Mouse (Mus musculus): Measurements from ENCODE around the gene Ankrd42. TPM values are rescaled to one million over a fixed set of nuclear protein-coding genes. Genes with fewer than 3 reads are reported as not detected.

The Ankrd42 gene
- total and polyA plus RNA-seq, 3 experiments: 1.1 to 1.4 TPM; not detected in 1

GRCm38 (mm10) chr7:92610830-92611229 is 26.1 kb downstream of the Ankrd42 start:
- no peak for DNase-seq (ENCODE audit: low read depth, low spot score)
- no peaks in the 10 kb centered on the region for H3K27me3 ChIP-seq (ENCODE audit: control insufficient read depth in 1 of 2, insufficient read depth in 2 of 2, low read length in 2 of 2)
- TF ChIP-seq EP300 (IDR thresholded peaks at IDR 0.05; ENCODE audit: low read depth in 1 of 2, low read length in 2 of 2): no peak
- no peak for TF ChIP-seq MYC (IDR thresholded peaks at IDR 0.05; ENCODE audit: low read depth, low read length)
- TF ChIP-seq CHD1 (IDR thresholded peaks at IDR 0.05; ENCODE audit: low read depth, low read length): no peak
- TF ChIP-seq CTCF (IDR thresholded peaks at IDR 0.05 in 2 of 3, conservative IDR thresholded peaks at IDR 0.05 in 1 of 3; ENCODE audit: control insufficient read depth in 1 of 3, insufficient read depth in 1 of 3, low read depth in 2 of 3, low read length in 3 of 3, poor library complexity in 1 of 3, severe bottlenecking in 1 of 3): no peak
- TF ChIP-seq MAZ (IDR thresholded peaks at IDR 0.05; ENCODE audit: low read depth, low read length): no peak
- TF ChIP-seq RCOR1 (IDR thresholded peaks at IDR 0.05; ENCODE audit: low read depth, low read length): no peak
- TF ChIP-seq USF2 (IDR thresholded peaks at IDR 0.05; ENCODE audit: borderline replicate concordance in 1 of 2, insufficient read depth in 1 of 2, low read depth in 1 of 2, low read length in 2 of 2): no peak
- TF ChIP-seq ZKSCAN1 (IDR thresholded peaks at IDR 0.05; ENCODE audit: low read depth, low read length): no peak
- TF ChIP-seq POLR2AphosphoS2 (IDR thresholded peaks at IDR 0.05; ENCODE audit: low read length): no peak
- no peaks in the 10 kb centered on the region for H3K36me3 ChIP-seq (ENCODE audit: control insufficient read depth in 1 of 2, insufficient read depth in 2 of 2, low read length in 2 of 2)
- no peaks in the 10 kb centered on the region for H3K9me3 ChIP-seq (replicated peaks; ENCODE audit: insufficient read depth, low read length)
- no peaks in the 10 kb centered on the region for H3K4me1 ChIP-seq (ENCODE audit: control insufficient read depth in 1 of 2, insufficient read depth in 2 of 2, low read length in 2 of 2)
- no peak overlapping the region for H3K27ac ChIP-seq (ENCODE audit: control insufficient read depth, low read depth, low read length)
- no peaks in the 10 kb centered on the region for H3K79me2 ChIP-seq (ENCODE audit: control insufficient read depth, insufficient read depth, low read length, poor library complexity)
- H3K9ac ChIP-seq (ENCODE audit: control insufficient read depth, low read depth, low read length, poor library complexity, severe bottlenecking): no peak overlapping the region
- H3K4me3 ChIP-seq (ENCODE audit: control insufficient read depth in 1 of 2, insufficient read depth in 1 of 2, low read depth in 2 of 2, low read length in 2 of 2): no peak overlapping the region

DNA sequence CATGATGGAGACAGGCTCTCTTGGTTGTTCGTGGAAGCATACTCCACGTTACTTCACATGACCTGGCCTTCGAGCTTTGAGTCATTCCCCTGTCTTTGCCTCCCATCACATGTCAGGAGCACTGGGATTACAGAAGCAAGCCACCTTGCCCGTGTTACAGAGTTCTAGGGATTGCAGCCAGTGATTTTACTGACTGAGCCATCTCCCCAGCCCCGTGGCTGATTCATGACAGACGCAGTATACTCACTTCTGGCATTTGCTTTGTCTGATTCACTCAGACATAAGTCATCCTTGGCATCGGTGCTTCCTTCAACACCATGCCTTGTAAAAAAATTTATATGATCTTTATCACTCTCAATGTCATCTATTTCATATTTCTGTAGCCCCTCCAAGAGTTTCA is 32.0 kb downstream of the Ankrd42 start:
- H3K4me3 ChIP-seq (ENCODE audit: control insufficient read depth in 1 of 2, insufficient read depth in 1 of 2, low read depth in 2 of 2, low read length in 2 of 2): no peak overlapping the region

DNA sequence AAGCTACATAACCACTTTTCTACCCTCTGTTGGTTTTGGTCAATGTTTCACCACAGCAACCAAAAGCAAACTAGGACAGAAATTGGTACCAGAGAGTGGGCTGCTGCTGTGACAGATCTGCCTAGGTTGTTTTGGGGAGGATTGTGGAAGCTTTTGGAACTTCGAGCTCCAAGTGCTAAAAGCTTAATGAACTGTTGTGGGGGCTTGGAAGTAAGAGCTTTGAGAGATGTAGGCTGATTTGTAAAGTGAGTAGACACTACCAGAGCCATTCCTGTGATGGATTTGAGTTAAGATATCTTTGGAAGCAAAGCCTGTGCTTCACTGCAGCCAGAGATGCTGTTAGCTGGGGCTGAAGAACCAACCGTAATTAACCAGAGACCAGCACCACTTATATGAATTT is 46.1 kb downstream of the Ankrd42 start:
- no peak for TF ChIP-seq EP300 (IDR thresholded peaks at IDR 0.05; ENCODE audit: low read depth in 1 of 2, low read length in 2 of 2)
- TF ChIP-seq MXI1 (IDR thresholded peaks at IDR 0.05; ENCODE audit: low read depth, low read length): no peak
- no peak for TF ChIP-seq NELFE (IDR thresholded peaks at IDR 0.05; ENCODE audit: low read depth, low read length)
- TF ChIP-seq ZMIZ1 (IDR thresholded peaks at IDR 0.05; ENCODE audit: low read depth, low read length): no peak
- TF ChIP-seq BHLHE40 (IDR thresholded peaks at IDR 0.05; ENCODE audit: borderline replicate concordance, low read depth, low read length): no peak
- TF ChIP-seq JUND (IDR thresholded peaks at IDR 0.05; ENCODE audit: low read depth, low read length): no peak
- no peak for TF ChIP-seq GATA1 (IDR thresholded peaks at IDR 0.05; ENCODE audit: low read depth, low read length)
- no peak for TF ChIP-seq ELF1 (IDR thresholded peaks at IDR 0.05; ENCODE audit: low read depth, low read length)
- TF ChIP-seq ETS1 (IDR thresholded peaks at IDR 0.05; ENCODE audit: low read depth, low read length): no peak
- no peak for TF ChIP-seq HCFC1 (IDR thresholded peaks at IDR 0.05; ENCODE audit: low read depth, low read length)
- TF ChIP-seq ZKSCAN1 (IDR thresholded peaks at IDR 0.05; ENCODE audit: low read depth, low read length): no peak
- TF ChIP-seq UBTF (IDR thresholded peaks at IDR 0.05; ENCODE audit: borderline replicate concordance, insufficient read depth, low read depth, low read length): no peak
- no peak for TF ChIP-seq ZNF384 (IDR thresholded peaks at IDR 0.05; ENCODE audit: low read depth, low read length)
- TF ChIP-seq GABPA (IDR thresholded peaks at IDR 0.05; ENCODE audit: low read depth, low read length): no peak
- no peak for TF ChIP-seq NRF1 (IDR thresholded peaks at IDR 0.05; ENCODE audit: insufficient read depth, low read depth, low read length, poor library complexity, severe bottlenecking)
- TF ChIP-seq SMC3 (IDR thresholded peaks at IDR 0.05; ENCODE audit: low read depth, low read length): no peak
- Histone ChIP-seq H3K27ac (ENCODE audit: control insufficient read depth, low read depth, low read length) (no peak overlapping the region), H3K4me1 (ENCODE audit: control insufficient read depth in 1 of 2, insufficient read depth in 2 of 2, low read length in 2 of 2) (no peaks in the 10 kb centered on the region), H3K9ac (ENCODE audit: control insufficient read depth, low read depth, low read length, poor library complexity, severe bottlenecking) (no peak overlapping the region), H3K27me3 (ENCODE audit: control insufficient read depth in 1 of 2, insufficient read depth in 2 of 2, low read length in 2 of 2) (no peaks in the 10 kb centered on the region), H3K36me3 (ENCODE audit: control insufficient read depth in 1 of 2, insufficient read depth in 2 of 2, low read length in 2 of 2) (no peaks in the 10 kb centered on the region), H3K79me2 (ENCODE audit: control insufficient read depth, insufficient read depth, low read length, poor library complexity) (no peaks in the 10 kb centered on the region), H3K9me3 (replicated peaks; ENCODE audit: insufficient read depth, low read length) (no peaks in the 10 kb centered on the region), H3K4me3 (ENCODE audit: control insufficient read depth in 1 of 2, insufficient read depth in 1 of 2, low read depth in 2 of 2, low read length in 2 of 2) (no peak overlapping the region)
- no peak for DNase-seq (ENCODE audit: low read depth, low spot score)

More for the DNA sequence above, 32.0 kb downstream of the Ankrd42 start:
- TF ChIP-seq NRF1 (IDR thresholded peaks at IDR 0.05; ENCODE audit: insufficient read depth, low read depth, low read length, poor library complexity, severe bottlenecking) (no peak), KAT2A (conservative IDR thresholded peaks at IDR 0.05; ENCODE audit: low read depth, low read length) (no peak), TCF12 (IDR thresholded peaks at IDR 0.05; ENCODE audit: low read depth, low read length) (no peak), ZMIZ1 (IDR thresholded peaks at IDR 0.05; ENCODE audit: low read depth, low read length) (no peak), MYC (IDR thresholded peaks at IDR 0.05; ENCODE audit: low read depth, low read length) (no peak), CHD1 (IDR thresholded peaks at IDR 0.05; ENCODE audit: low read depth, low read length) (no peak), MYB (IDR thresholded peaks at IDR 0.05; ENCODE audit: low read depth, low read length) (no peak), MAFK (IDR thresholded peaks at IDR 0.05; ENCODE audit: borderline replicate concordance, low read depth, low read length) (no peak), ZKSCAN1 (IDR thresholded peaks at IDR 0.05; ENCODE audit: low read depth, low read length) (no peak), GABPA (IDR thresholded peaks at IDR 0.05; ENCODE audit: low read depth, low read length) (no peak)
- no peak overlapping the region for H3K27ac ChIP-seq (ENCODE audit: control insufficient read depth, low read depth, low read length)
- no peaks in the 10 kb centered on the region for H3K79me2 ChIP-seq (ENCODE audit: control insufficient read depth, insufficient read depth, low read length, poor library complexity)
- no peaks in the 10 kb centered on the region for H3K36me3 ChIP-seq (ENCODE audit: control insufficient read depth in 1 of 2, insufficient read depth in 2 of 2, low read length in 2 of 2)
- no peaks in the 10 kb centered on the region for H3K4me1 ChIP-seq (ENCODE audit: control insufficient read depth in 1 of 2, insufficient read depth in 2 of 2, low read length in 2 of 2)
- DNase-seq (ENCODE audit: low read depth, low spot score): no peak
- no peaks in the 10 kb centered on the region for H3K27me3 ChIP-seq (ENCODE audit: control insufficient read depth in 1 of 2, insufficient read depth in 2 of 2, low read length in 2 of 2)
- H3K9ac ChIP-seq (ENCODE audit: control insufficient read depth, low read depth, low read length, poor library complexity, severe bottlenecking): no peak overlapping the region
- no peaks in the 10 kb centered on the region for H3K9me3 ChIP-seq (replicated peaks; ENCODE audit: insufficient read depth, low read length)

All from MEL (cell line).